Mouse (Mus musculus) forebrain, embryonic 14.5 days (tissue): ENCODE results near the gene H3f3a. TPM values are rescaled to one million over a fixed set of nuclear protein-coding genes. Genes with fewer than 3 reads are reported as not detected.

ENCODE experiments used
- ATAC-seq: fragments of 200-750 bp; cut with Nextera tagmentation; 2 replicates; pipeline ENCODE4 v1.8.0; 2017; ENCODE audit warnings: mild to moderate bottlenecking, moderate library complexity
- DNase-seq: peaks from one replicate; pipeline ENCODE4 v3.0.0-alpha.2; 2015; ENCODE audit warnings: low spot score
- H3K27ac ChIP-seq: fragments of 300-500 bp; sonication (generic); 2 replicates; pipeline ENCODE4 v1.5.1; 2014; ENCODE audit warnings: low read depth, mild to moderate bottlenecking, control low read depth, low read length, moderate library complexity
- H3K27me3 ChIP-seq: fragments of 300-500 bp; sonication (generic); replicated peaks from 2 replicates; pipeline ENCODE4 v1.6.1; 2014; ENCODE audit warnings: low read length, control low read depth, mixed read lengths; ENCODE audit not compliant: control insufficient read depth, insufficient read depth
- H3K36me3 ChIP-seq: fragments of 300-500 bp; sonication (generic); 2 replicates; pipeline ENCODE4 v1.6.1; 2014; ENCODE audit warnings: low read length, control low read depth; ENCODE audit not compliant: control insufficient read depth, insufficient read depth
- H3K4me1 ChIP-seq: fragments of 300-500 bp; sonication (generic); 2 replicates; pipeline ENCODE4 v1.6.1; 2014; ENCODE audit warnings: antibody characterized with exemption, low read length, control low read depth; ENCODE audit not compliant: control insufficient read depth, insufficient read depth
- H3K4me2 ChIP-seq: fragments of 300-500 bp; sonication (generic); 2 replicates; pipeline ENCODE4 v1.6.1; 2014; ENCODE audit warnings: mild to moderate bottlenecking, control low read depth, low read length
- H3K4me3 ChIP-seq: fragments of 300-500 bp; sonication (generic); 2 replicates; pipeline ENCODE4 v1.5.1; 2014; ENCODE audit warnings: low read depth, low read length, control low read depth
- H3K9ac ChIP-seq: fragments of 300-500 bp; sonication (generic); 2 replicates; pipeline ENCODE4 v1.6.1; 2014; ENCODE audit warnings: mild to moderate bottlenecking, low read length, control low read depth, moderate library complexity
- H3K9me3 ChIP-seq: fragments of 300-500 bp; sonication (generic); replicated peaks from 2 replicates; pipeline ENCODE4 v1.6.1; 2016; ENCODE audit warnings: low read length, control low read depth, mixed read lengths; ENCODE audit not compliant: control insufficient read depth
- WGBS: fragments of 180-500 bp; shearing (Covaris S2); extraction: QIAGEN DNeasy Blood & Tissue Kit; methylation state at CpG from one replicate; pipeline ENCODE4 v1.1.7; 2014; 5-methylcytosine and 5-hydroxymethylcytosine counted together
- polyA plus RNA-seq: library from polyadenylated mRNA; unstranded; fragments of >200 nt; fragmentation: Nextera tagmentation; extraction: Ambion mirVana; gene quantifications from 2 replicates; pipeline ENCODE4 v1.2.1, GENCODE M21; 2014

Gene H3f3a
- polyA plus RNA-seq, 1 experiment from 2014 or later = 4,992 TPM

- Histone ChIP-seq H3K9me3 (no peaks in the 10 kb centered on the region), H3K27ac (no peak overlapping the region), H3K4me2 (no peak overlapping the region), H3K4me1 (no peaks in the 10 kb centered on the region), H3K4me3 (no peak overlapping the region), H3K27me3 (0 out of 2 replicates have a peak, but pooled peaks cover 2% of the 10 kb centered on the region), H3K36me3 (no peaks in the 10 kb centered on the region), H3K9ac (no peak overlapping the region)
- DNase-seq (no peak), ATAC-seq (no peak)
- WGBS = 86% methylated on average over 11 of the region's 11 CpGs
Measured at GRCm38 (mm10) chr1:180829775-180830174, 16.0 kb upstream of the H3f3a start.

- H3K27ac ChIP-seq = no peak overlapping the region
- H3K4me2 ChIP-seq = no peak overlapping the region
- H3K36me3 ChIP-seq = no peaks in the 10 kb centered on the region
- no peak overlapping the region for H3K4me3 ChIP-seq
- no peak overlapping the region for H3K9ac ChIP-seq
- ATAC-seq (no peak), DNase-seq (no peak)
- H3K9me3 ChIP-seq = no peaks in the 10 kb centered on the region
- no peaks in the 10 kb centered on the region for H3K4me1 ChIP-seq
- H3K27me3 ChIP-seq = 0 out of 2 replicates have a peak, but pooled peaks cover 2% of the 10 kb centered on the region
- 95% methylated on average over 4 of the region's 4 CpGs for WGBS
Measured at GRCm38 (mm10) chr1:180826634-180827033, 12.9 kb upstream of the H3f3a start.

DNA sequence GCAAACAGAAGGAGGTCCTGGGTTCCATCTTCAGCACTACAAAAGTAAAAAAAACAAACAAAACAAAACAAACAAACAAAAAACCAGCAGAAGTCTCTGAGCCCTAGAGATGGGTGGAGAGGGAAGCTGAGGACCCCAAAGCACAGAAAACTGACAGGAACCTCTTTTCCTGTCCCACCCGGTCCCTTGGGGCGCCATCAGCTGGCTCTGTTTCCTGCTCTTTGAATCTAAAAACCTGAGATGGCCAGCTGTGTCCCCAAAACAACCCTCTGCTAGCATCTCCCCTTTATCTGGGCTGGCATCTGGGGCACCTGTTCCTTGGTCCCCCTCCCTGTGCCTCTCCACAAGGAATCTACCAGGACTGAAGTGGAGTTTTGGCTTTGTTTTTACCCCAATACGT lies 11.0 kb upstream of the H3f3a start:
- no peak overlapping the region for H3K9ac ChIP-seq
- H3K27me3 ChIP-seq = no peaks in the 10 kb centered on the region
- H3K27ac ChIP-seq = no peak overlapping the region
- no peaks in the 10 kb centered on the region for H3K4me1 ChIP-seq
- no peak overlapping the region for H3K4me2 ChIP-seq
- no peaks in the 10 kb centered on the region for H3K36me3 ChIP-seq
- H3K9me3 ChIP-seq = no peaks in the 10 kb centered on the region
- no peak overlapping the region for H3K4me3 ChIP-seq
- no peak for ATAC-seq
- DNase-seq = no peak
- WGBS = 77% methylated on average over 3 of the region's 3 CpGs

DNA sequence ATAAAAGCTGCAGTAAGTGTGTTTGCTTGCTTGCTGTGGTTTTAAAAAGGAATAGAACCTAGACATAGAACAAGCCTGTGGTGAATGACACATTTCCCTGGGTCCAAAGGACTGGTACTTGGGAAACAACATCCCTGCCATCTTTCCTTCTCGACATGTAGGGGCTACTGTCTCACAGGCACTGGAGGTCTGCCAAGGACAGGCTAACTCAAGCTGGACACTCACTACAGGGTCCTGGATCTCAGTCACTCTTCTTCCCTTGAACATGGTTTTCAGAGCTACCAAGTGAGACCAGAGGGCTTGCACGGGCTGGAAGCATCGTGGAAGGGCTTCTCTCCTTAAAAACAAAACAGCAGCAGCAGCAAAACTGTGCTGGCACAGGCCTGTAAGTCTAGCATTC lies 10.0 kb upstream of the H3f3a start:
- WGBS = 80% methylated on average over 3 of the region's 3 CpGs
- DNase-seq = no peak
- no peak overlapping the region for H3K9ac ChIP-seq
- H3K27ac ChIP-seq = no peak overlapping the region
- no peaks in the 10 kb centered on the region for H3K27me3 ChIP-seq
- H3K4me2 ChIP-seq = no peak overlapping the region
- H3K36me3 ChIP-seq = no peaks in the 10 kb centered on the region
- H3K4me3 ChIP-seq = no peak overlapping the region
- no peak for ATAC-seq
- no peaks in the 10 kb centered on the region for H3K4me1 ChIP-seq
- H3K9me3 ChIP-seq = no peaks in the 10 kb centered on the region

DNA sequence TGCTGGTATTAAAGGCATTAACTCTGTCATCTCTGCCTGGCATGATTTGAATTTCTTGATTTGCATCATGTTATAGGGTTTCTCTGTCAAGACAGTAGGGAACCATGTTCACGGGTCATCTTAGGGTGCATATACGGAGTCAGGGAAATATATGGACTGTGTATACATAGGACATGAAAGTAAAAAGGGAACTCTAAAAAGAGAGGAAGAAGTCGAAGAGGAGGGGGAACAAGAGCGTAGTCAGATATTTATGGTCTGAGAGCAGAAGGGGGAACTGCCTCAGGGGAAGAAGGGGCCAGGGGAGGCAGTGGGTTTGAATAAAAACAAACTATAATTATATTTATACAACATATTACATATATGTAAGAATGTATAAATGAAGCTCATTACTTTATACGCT lies 8.5 kb upstream of the H3f3a start:
- ATAC-seq (no peak), DNase-seq (no peak)

GRCm38 (mm10) chr1:180821101-180821500 lies 7.4 kb upstream of the H3f3a start:
- no peak for ATAC-seq
- H3K36me3 ChIP-seq = no peaks in the 10 kb centered on the region; the same call in 1 of the 2 replicates

More for the DNA sequence above, 8.5 kb upstream of the H3f3a start:
- H3K27me3 ChIP-seq = no peaks in the 10 kb centered on the region
- H3K27ac ChIP-seq = no peak overlapping the region
- H3K4me3 ChIP-seq = no peak overlapping the region
- H3K4me2 ChIP-seq = no peak overlapping the region
- no peak overlapping the region for H3K9ac ChIP-seq
- H3K9me3 ChIP-seq = no peaks in the 10 kb centered on the region
- no peaks in the 10 kb centered on the region for H3K4me1 ChIP-seq
- H3K36me3 ChIP-seq = no peaks in the 10 kb centered on the region; the same call in 1 of the 2 replicates
- WGBS = 93% methylated on average over 5 of the region's 5 CpGs

GRCm38 (mm10) chr1:180818000-180818399 lies 4.3 kb upstream of the H3f3a start:
- DNase-seq (no peak), ATAC-seq (no peak)
- Histone ChIP-seq H3K9me3 (no peaks in the 10 kb centered on the region), H3K9ac (no peak overlapping the region), H3K27me3 (no peaks in the 10 kb centered on the region), H3K36me3 (no peaks in the 10 kb centered on the region; the same call in 1 of the 2 replicates), H3K4me3 (no peak overlapping the region), H3K27ac (no peak overlapping the region), H3K4me1 (peaks cover 18% of the 10 kb centered on the region), H3K4me2 (no peak overlapping the region)
- WGBS = 90% methylated on average over 2 of the region's 2 CpGs

More at GRCm38 (mm10) chr1:180821101-180821500, 7.4 kb upstream of the H3f3a start:
- H3K9me3 ChIP-seq = no peaks in the 10 kb centered on the region
- no peaks in the 10 kb centered on the region for H3K27me3 ChIP-seq
- WGBS = 87% methylated on average over 6 of the region's 6 CpGs
- no peak overlapping the region for H3K27ac ChIP-seq
- no peak overlapping the region for H3K9ac ChIP-seq
- DNase-seq = no peak
- no peak overlapping the region for H3K4me3 ChIP-seq
- no peak overlapping the region for H3K4me2 ChIP-seq
- H3K4me1 ChIP-seq = peaks cover under 1% of the 10 kb centered on the region

GRCm38 (mm10) chr1:180815371-180816024 lies 1.8 kb upstream of the H3f3a start:
- Histone ChIP-seq H3K9ac (peak overlapping the region; percentile 29; the same call in 1 of the 2 replicates), H3K9me3 (no peaks in the 10 kb centered on the region), H3K4me1 (peaks cover 21% of the 10 kb centered on the region), H3K27ac (peak overlapping the region; percentile 22; the same call in 1 of the 2 replicates), H3K4me2 (peak overlapping the region; percentile 70; the same call in 1 of the 2 replicates), H3K27me3 (no peaks in the 10 kb centered on the region), H3K4me3 (no peak overlapping the region; the same call in 1 of the 2 replicates), H3K36me3 (peaks cover 7% of the 10 kb centered on the region)
- DNase-seq (peak; percentile 25), ATAC-seq (no peak)
- WGBS = 26% methylated on average over 12 of the region's 12 CpGs

DNA sequence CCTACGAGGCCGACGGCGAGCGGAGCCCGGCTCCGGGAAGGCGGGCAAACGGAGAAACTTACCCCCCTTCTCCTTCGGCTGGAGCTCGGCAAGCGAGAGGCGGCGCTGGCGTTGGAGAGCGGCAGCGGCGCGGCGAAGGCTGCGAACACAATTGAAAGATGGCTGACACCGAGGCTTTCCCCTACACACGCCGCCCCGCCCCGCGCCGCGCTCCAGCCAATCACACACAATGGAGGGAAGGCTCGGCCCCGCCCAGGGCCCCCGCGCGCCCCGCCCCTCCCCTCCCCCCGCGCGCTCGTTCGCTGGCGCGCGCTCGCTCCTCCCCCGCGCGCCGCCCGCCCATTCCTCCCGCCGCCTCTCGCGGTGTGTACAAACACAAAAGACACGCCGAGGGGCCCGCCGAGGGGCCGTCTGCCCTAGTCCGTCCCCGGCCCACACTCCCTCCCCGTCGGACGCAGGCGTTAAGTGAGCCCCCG lies 296 bp downstream of the H3f3a start:
- DNase-seq (peak; percentile 96), ATAC-seq (peak; percentile 97)
- peaks cover 24% of the 10 kb centered on the region for H3K36me3 ChIP-seq
- H3K4me3 ChIP-seq = peak overlapping the region; percentile 95
- peak overlapping the region; percentile 100 for H3K9ac ChIP-seq
- H3K4me2 ChIP-seq = peak overlapping the region; percentile 70
- H3K27ac ChIP-seq = peak overlapping the region; percentile 99
- 0% methylated on average over 34 of the region's 65 CpGs for WGBS
- H3K9me3 ChIP-seq = no peaks in the 10 kb centered on the region
- no peaks in the 10 kb centered on the region for H3K27me3 ChIP-seq
- peaks cover 30% of the 10 kb centered on the region for H3K4me1 ChIP-seq
